Mouse (Mus musculus) olfactory bulb, adult 2 months (tissue): Measurements from ENCODE around the gene Plekhb2.

Experiments used
- CTCF ChIP-seq: fragments of 200-500 bp; IDR thresholded peaks from 2 replicates; pipeline ENCODE4 v1.5.1; 2012; ENCODE audit warnings: low read depth, mild to moderate bottlenecking, low read length, moderate library complexity; ENCODE audit not compliant: insufficient read depth
- POLR2A ChIP-seq: fragments of 200-500 bp; IDR thresholded peaks from 2 replicates; pipeline ENCODE4 v1.6.1; 2012; ENCODE audit warnings: mild to moderate bottlenecking, low read depth, low read length, moderate library complexity; ENCODE audit not compliant: insufficient read depth

DNA sequence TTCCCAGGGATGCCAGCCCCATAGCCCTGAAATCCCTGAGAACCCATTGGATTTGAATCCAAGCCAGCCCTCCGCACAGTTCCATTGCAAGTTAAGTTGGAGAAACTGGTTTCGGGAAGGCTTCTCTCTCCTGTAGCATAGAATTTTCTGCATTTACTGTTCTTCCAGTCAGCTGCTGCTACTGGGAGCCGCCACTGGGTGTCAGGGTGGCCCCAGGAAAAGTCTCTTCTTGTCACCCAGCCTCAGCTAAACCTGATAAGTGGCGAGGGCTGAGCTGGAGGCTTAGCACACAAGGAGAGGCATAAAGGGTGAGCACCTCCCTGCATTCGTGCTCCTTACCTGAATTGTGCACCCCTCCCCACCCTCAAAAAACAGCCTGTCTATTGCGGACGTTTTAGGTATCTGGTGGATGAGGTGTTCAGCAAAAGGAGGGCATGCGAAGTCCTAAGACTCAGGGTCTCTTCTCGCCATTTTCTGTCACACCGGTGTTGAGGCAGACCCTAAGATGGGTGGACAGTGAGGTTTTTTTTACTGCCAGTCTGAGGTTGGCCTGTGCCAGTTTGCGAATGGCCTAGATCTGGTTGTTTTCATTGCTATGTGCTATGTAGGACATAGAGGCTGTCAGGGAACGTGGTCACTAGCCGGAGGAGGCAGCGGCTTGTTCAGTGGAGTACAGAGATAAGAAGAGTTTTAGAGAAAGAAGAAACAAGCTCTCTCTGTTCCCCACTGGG, 41.9 kb downstream of the Plekhb2 start:
- TF ChIP-seq CTCF (peak; percentile 62), POLR2A (no peak)
